Mouse (Mus musculus) heart, adult 2 months (tissue): ENCODE data around the gene Acss3.

Source experiments
- CTCF ChIP-seq: fragments of 200-600 bp; IDR thresholded peaks from 2 replicates; pipeline ENCODE4 v1.8.1; 2022; ENCODE audit warnings: antibody characterized with exemption, mild to moderate bottlenecking, moderate library complexity
- EP300 ChIP-seq: fragments of 200-500 bp; IDR thresholded peaks from 2 replicates; pipeline ENCODE4 v1.6.1; 2011; ENCODE audit warnings: low read depth, low read length, control low read depth; ENCODE audit not compliant: insufficient read depth
- POLR2A ChIP-seq: fragments of 200-500 bp; IDR thresholded peaks from 2 replicates; pipeline ENCODE4 v1.6.1; 2011; ENCODE audit warnings: mild to moderate bottlenecking, low read depth, low read length, control low read depth; ENCODE audit not compliant: insufficient read depth

DNA sequence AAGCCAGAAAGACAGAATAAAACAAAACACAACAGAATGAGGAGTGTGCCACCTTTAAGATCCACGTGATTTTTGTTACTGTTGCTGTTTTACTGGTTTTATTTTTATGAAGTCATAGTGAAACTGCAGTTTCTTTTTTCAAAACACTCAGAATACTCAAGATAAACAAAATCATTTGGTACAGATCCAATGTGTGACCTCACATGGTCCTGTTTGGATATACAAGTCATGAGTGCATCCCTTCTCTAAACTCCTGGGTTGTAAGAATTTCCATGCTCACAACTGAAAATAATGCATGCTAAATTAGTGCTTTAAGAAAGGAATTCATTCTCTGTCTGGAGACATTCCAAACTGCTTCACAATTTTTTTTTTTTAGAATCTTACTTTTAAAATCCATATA, 184.0 kb downstream of the Acss3 start:
- no peak for TF ChIP-seq CTCF
- TF ChIP-seq EP300: no peak
- no peak for TF ChIP-seq POLR2A
